Mouse (Mus musculus): Measurements from ENCODE around the gene Imp4.

DNA sequence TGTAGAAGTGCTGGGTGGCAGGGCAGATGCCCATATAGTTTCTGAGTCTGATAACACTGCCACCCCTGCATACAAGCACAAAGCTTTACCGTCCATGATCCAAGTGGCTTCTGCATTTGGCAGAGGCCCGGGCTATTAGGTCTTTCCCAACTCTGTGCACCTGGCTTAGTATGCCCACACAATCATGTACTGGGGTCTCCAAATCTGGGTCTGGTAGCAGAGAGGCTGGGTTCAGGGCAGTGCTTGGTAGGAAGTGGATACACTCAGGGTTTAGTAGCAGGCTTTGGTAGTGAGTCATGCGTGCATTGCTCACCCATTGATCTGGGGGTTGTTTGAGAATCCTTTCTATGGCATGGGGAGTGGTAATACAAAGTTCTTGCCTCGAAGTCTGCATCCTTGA is 10.4 kb upstream of the Imp4 start:
- TF ChIP-seq FLI1 (IDR thresholded peaks at IDR 0.05; ENCODE audit: low read length) (no peak), GATA1 (IDR thresholded peaks at IDR 0.05; ENCODE audit: borderline replicate concordance, low read length) (no peak)
